Mouse (Mus musculus): ENCODE measurements at regions not wholly inside any gene's neighbourhood (a gene's known extent, or its start where the extent isn't known, plus 50 kb on each side); places are given as distances from the start of the nearest gene placed in this dataset.

DNA sequence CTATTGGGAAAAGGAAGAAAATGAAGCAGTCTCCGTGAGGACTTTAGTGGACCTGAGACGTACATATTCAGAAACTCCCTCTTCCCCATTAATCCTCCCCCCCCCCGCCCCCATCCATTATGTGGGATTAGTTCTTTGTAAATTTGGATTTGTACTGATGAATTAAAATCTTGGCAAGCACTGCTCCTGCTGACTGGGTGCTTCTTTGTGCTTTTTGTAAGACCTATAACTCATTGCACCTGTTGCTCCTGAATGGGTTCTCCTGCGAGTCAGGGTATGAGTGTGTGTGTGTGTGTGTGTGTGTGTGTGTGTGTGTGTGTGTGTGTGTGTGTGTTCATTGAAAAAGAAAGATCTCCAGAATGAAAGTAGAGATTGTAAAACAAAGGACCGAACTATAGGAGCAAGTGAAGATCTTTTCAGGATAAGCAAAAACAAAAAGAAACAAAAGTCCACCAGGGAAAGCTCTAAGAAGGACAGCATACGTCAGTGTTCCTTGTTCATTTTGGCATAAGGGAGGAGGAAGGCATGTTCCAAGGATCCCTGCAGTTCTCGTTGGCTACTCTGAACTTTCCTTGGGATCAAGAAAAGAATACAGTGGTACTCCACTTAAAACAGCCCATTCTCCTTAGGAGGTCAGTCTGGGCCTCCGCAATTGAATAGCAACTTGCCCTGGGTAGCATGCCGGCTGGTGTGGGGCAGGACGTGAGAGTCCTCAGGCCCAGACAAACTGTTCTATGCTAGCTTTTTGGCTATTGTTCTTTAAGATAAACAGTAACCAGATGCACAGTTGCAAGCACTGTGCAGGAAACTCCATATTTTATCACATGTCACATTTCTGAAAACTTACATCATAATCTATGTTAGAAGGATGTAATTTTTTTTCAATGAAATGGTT, 131.9 kb upstream of the Zfp462 start:
- TF ChIP-seq CTCF (IDR thresholded peaks at IDR 0.05; ENCODE audit: insufficient read depth, low read depth, low read length) (no peak), POLR2A (IDR thresholded peaks at IDR 0.05; ENCODE audit: insufficient read depth, low read depth, low read length) (no peak)
